Mouse (Mus musculus) stomach, postnatal 0 days (tissue): ENCODE data around the gene Susd1. TPM values are rescaled to one million over a fixed set of nuclear protein-coding genes. Genes with fewer than 3 reads are reported as not detected.

ENCODE experiments used
- ATAC-seq: fragments of 200-750 bp; cut with Nextera tagmentation; 2 replicates; pipeline ENCODE4 v1.8.0; 2017; ENCODE audit not compliant: low FRiP score, low TSS enrichment
- DNase-seq: peaks from one replicate; pipeline ENCODE4 v3.0.0-alpha.2; 2016; ENCODE audit warnings: low spot score
- H3K27ac ChIP-seq: fragments of 300-500 bp; sonication (generic); replicated peaks from 2 replicates; pipeline ENCODE4 v1.5.1; 2014; ENCODE audit warnings: mild to moderate bottlenecking, control low read depth
- H3K27me3 ChIP-seq: fragments of 300-500 bp; sonication (generic); 2 replicates; pipeline ENCODE4 v1.6.1; 2014; ENCODE audit warnings: low read length; ENCODE audit not compliant: control insufficient read depth, insufficient read depth
- H3K36me3 ChIP-seq: fragments of 300-500 bp; sonication (generic); 2 replicates; pipeline ENCODE4 v1.6.1; 2014; ENCODE audit warnings: low read length, mixed read lengths; ENCODE audit not compliant: control insufficient read depth, insufficient read depth
- H3K4me1 ChIP-seq: fragments of 300-500 bp; sonication (generic); replicated peaks from 2 replicates; pipeline ENCODE4 v1.6.1; 2014; ENCODE audit warnings: antibody characterized with exemption; ENCODE audit not compliant: control insufficient read depth, insufficient read depth
- H3K4me2 ChIP-seq: fragments of 300-500 bp; sonication (generic); replicated peaks from 2 replicates; pipeline ENCODE4 v1.6.1; 2014; ENCODE audit warnings: low read depth, mild to moderate bottlenecking, control low read depth, moderate library complexity
- H3K4me3 ChIP-seq: fragments of 300-500 bp; sonication (generic); 2 replicates; pipeline ENCODE4 v1.5.1; 2014; ENCODE audit warnings: low read depth, low read length, control low read depth
- H3K9ac ChIP-seq: fragments of 300-500 bp; sonication (generic); 2 replicates; pipeline ENCODE4 v1.6.1; 2014; ENCODE audit warnings: mild to moderate bottlenecking, low read length, control low read depth, mixed read lengths
- H3K9me3 ChIP-seq: fragments of 300-500 bp; sonication (generic); 2 replicates; pipeline ENCODE4 v1.6.1; 2016; ENCODE audit warnings: low read length; ENCODE audit not compliant: control insufficient read depth
- CTCF ChIP-seq: IDR thresholded peaks from 2 replicates; pipeline ENCODE4 v1.5.1; 2016; ENCODE audit warnings: antibody characterized with exemption, low read depth, mild to moderate bottlenecking, moderate library complexity
- EP300 ChIP-seq: optimal IDR thresholded peaks from 2 replicates; pipeline ENCODE3; 2016; ENCODE audit warnings: antibody characterized with exemption
- WGBS: fragments of 180-500 bp; shearing (Covaris S2); extraction: QIAGEN DNeasy Blood & Tissue Kit; methylation state at CpG from one replicate; pipeline ENCODE4 v1.1.7; 2014; 5-methylcytosine and 5-hydroxymethylcytosine counted together
- polyA plus RNA-seq: library from polyadenylated mRNA; unstranded; fragments of >200 nt; fragmentation: Nextera tagmentation; extraction: Ambion mirVana; gene quantifications from 2 replicates; pipeline ENCODE4 v1.2.1, GENCODE M21; 2015

Gene Susd1
- polyA plus RNA-seq, 1 experiment from 2014 or later = 3.2 TPM

- H3K4me2 ChIP-seq = no peak overlapping the region
- H3K9ac ChIP-seq = no peak overlapping the region
- ATAC-seq (no peak), DNase-seq (no peak)
- no peaks in the 10 kb centered on the region for H3K27me3 ChIP-seq
- H3K36me3 ChIP-seq = no peaks in the 10 kb centered on the region
- WGBS = 80% methylated on average over 1 of the region's 1 CpGs
- TF ChIP-seq CTCF = no peak
- TF ChIP-seq EP300 = no peak
- 0 out of 2 replicates have a peak, but pooled peaks cover 2% of the 10 kb centered on the region for H3K4me1 ChIP-seq
- no peak overlapping the region for H3K4me3 ChIP-seq
- H3K9me3 ChIP-seq = no peaks in the 10 kb centered on the region
- H3K27ac ChIP-seq = no peak overlapping the region
Measured at GRCm38 (mm10) chr4:59441265-59441664, 2.8 kb upstream of the Susd1 start.

GRCm38 (mm10) chr4:59439960-59440359 is 1.5 kb upstream of the Susd1 start:
- Histone ChIP-seq H3K9ac (no peak overlapping the region), H3K4me3 (no peak overlapping the region), H3K36me3 (no peaks in the 10 kb centered on the region), H3K9me3 (no peaks in the 10 kb centered on the region), H3K27me3 (no peaks in the 10 kb centered on the region), H3K4me2 (no peak overlapping the region), H3K27ac (no peak overlapping the region), H3K4me1 (0 out of 2 replicates have a peak, but pooled peaks cover 2% of the 10 kb centered on the region)
- ATAC-seq (peak; percentile 57), DNase-seq (no peak)
- 70% methylated on average over 2 of the region's 2 CpGs for WGBS
- no peak for TF ChIP-seq CTCF
- no peak for TF ChIP-seq EP300

- Histone ChIP-seq H3K9ac (no peak overlapping the region), H3K27me3 (no peaks in the 10 kb centered on the region), H3K4me2 (peak overlapping the region; percentile 100), H3K36me3 (no peaks in the 10 kb centered on the region), H3K4me3 (peak overlapping the region; percentile 61; the same call in 1 of the 2 replicates), H3K27ac (peak overlapping the region; percentile 93; the same call in 1 of the 2 replicates), H3K4me1 (0 out of 2 replicates have a peak, but pooled peaks cover 2% of the 10 kb centered on the region), H3K9me3 (no peaks in the 10 kb centered on the region)
- no peak for ATAC-seq
- DNase-seq = no peak
- 23% methylated on average over 5 of the region's 5 CpGs for WGBS
- TF ChIP-seq CTCF (no peak), EP300 (no peak)
Measured at GRCm38 (mm10) chr4:59439041-59439440, 608 bp upstream of the Susd1 start.

GRCm38 (mm10) chr4:59435951-59436350 is 2.5 kb downstream of the Susd1 start:
- Histone ChIP-seq H3K4me1 (0 out of 2 replicates have a peak, but pooled peaks cover 2% of the 10 kb centered on the region), H3K4me2 (no peak overlapping the region), H3K36me3 (no peaks in the 10 kb centered on the region), H3K27me3 (no peaks in the 10 kb centered on the region), H3K9ac (no peak overlapping the region), H3K4me3 (no peak overlapping the region), H3K27ac (no peak overlapping the region), H3K9me3 (no peaks in the 10 kb centered on the region)
- TF ChIP-seq EP300 (no peak), CTCF (no peak)
- no peak for ATAC-seq
- DNase-seq = no peak
- 88% methylated on average over 4 of the region's 4 CpGs for WGBS

- H3K4me2 ChIP-seq = no peak overlapping the region
- 44% methylated on average over 3 of the region's 3 CpGs for WGBS
- H3K27ac ChIP-seq = peak overlapping the region; percentile 79
- H3K9me3 ChIP-seq = no peaks in the 10 kb centered on the region
- peak; percentile 83 for ATAC-seq
- TF ChIP-seq EP300 (peak; percentile 76), CTCF (no peak)
- H3K36me3 ChIP-seq = no peaks in the 10 kb centered on the region
- H3K4me3 ChIP-seq = no peak overlapping the region
- DNase-seq = peak; percentile 85
- H3K9ac ChIP-seq = no peak overlapping the region
- H3K27me3 ChIP-seq = no peaks in the 10 kb centered on the region
- 0 out of 2 replicates have a peak, but pooled peaks cover 2% of the 10 kb centered on the region for H3K4me1 ChIP-seq
Measured at GRCm38 (mm10) chr4:59434039-59434438, 4.4 kb downstream of the Susd1 start.

GRCm38 (mm10) chr4:59429128-59429527 is 9.3 kb downstream of the Susd1 start:
- Histone ChIP-seq H3K9me3 (no peaks in the 10 kb centered on the region), H3K27me3 (no peaks in the 10 kb centered on the region), H3K36me3 (no peaks in the 10 kb centered on the region), H3K27ac (no peak overlapping the region), H3K9ac (no peak overlapping the region), H3K4me1 (no peaks in the 10 kb centered on the region), H3K4me3 (no peak overlapping the region), H3K4me2 (no peak overlapping the region)
- ATAC-seq = no peak
- no peak for DNase-seq
- TF ChIP-seq EP300 = no peak
- no peak for TF ChIP-seq CTCF
- 74% methylated on average over 6 of the region's 6 CpGs for WGBS
